Mouse (Mus musculus): Measurements from ENCODE around the gene 6430571L13Rik.
A peak's percentile ranks its signal among the peaks of the same experiment; 100 is the strongest.

The 6430571L13Rik gene

DNA sequence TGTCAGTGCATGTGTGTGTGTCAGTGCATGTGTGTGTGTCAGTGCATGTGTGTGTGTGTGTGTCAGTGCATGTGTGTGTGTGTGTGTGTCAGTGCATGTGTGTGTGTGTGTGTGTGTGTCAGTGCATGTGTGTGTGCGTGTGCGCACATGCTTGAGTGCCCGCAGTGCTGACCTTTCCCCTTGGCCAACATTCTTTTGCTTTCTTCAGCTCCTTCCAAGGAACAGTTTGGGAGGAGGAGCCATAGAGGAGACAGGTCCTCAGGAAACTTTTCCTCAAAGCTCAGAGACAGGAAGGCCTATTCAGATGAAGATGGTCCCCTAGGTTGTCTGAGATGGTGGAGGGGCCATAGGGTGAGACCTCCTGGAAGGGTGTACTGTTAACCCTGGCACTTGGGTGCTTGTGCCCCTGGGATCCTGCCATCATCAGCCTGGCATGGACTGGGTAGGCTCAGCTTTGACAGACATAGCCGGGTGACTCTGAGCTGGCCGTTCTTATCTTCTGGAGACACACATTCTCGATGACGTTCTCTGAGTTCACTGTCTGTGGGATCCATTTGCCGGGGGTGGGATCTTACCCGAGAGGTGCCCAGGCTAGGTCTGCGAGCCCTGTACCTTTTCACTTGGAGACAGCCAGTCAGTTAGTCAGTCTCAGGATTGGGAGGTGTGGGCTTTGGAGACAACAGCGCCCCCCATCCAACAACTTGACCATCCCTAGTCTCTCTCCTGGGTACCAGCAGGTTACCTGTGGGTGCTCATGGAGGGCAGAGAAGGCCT, 33.1 kb upstream of the 6430571L13Rik start:
- DNase-seq, result peak; percentile 66 to 69

DNA sequence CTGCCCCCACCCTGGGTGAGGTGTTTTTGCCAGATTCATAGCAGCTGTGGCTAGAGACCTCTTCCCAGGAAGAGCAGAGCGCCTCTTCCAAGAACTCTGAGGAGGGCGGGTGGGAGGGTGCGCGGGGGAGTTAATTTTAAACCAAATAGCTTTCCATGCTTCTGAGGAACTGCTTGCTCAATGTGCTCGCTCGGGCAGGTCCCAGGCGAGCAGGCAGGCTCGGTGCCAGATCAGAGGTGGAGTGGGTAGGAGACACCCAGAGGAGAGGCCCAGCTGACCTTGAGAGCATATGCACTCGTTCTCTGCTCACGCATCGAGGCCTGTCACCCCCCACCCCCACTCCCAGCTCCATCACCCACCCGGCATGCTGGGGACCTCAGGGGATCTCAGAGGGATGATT, 32.5 kb upstream of the 6430571L13Rik start:
- DNase-seq, result peak; percentile 96 to 97

DNA sequence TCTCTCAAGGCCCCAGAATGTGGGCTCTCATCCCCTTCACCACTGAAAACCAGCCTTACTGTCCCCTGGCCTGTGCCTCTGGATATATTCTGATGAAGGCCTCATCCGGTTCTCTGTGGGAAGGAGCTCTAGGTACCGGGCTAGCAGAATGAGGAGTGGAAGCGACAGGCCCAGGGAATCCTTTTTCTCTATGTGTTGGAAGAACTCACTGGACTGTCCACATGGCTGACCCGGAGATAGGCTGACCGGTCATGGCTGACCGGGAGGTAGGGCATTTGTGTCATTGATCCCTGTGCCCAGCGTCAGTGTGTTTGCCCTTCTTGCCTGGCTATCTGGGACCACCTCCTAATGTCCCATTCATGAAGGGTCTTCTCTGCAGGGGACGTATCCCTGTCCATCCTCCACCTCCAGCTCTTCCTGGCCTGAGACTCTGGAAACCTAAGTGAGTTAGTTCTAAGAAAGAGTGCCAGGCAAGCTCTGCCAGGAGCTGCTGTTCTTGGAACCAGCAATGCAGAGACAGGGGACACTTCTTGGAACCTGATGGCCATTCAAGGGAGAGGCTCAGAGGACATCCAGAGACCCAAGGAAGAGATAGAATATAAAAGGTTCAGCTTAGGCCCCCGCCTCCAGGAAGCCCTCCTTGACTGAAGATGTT, 31.9 kb upstream of the 6430571L13Rik start:
- DNase-seq, result peak; percentile 44 to 62

DNA sequence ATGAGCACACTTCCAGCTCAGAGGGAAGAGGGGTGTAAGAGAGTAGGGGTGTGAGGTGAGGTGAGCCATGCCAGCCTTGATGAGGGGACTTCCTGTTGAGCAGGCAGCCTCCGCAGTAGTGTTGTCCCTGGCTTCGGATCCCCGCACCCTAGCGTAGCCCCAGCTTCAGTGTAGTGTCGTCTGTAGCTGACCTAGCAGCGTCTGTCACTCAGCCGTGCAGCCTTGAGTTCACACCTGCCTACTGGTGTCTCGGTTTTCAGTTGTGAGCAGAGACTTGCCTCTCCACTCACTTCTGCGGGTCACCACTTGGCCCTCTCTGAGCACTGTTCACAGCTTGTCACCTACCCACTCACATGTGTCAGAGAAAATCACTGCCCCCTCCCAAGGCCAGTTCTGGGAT, 31.2 kb upstream of the 6430571L13Rik start:
- no peak for DNase-seq

DNA sequence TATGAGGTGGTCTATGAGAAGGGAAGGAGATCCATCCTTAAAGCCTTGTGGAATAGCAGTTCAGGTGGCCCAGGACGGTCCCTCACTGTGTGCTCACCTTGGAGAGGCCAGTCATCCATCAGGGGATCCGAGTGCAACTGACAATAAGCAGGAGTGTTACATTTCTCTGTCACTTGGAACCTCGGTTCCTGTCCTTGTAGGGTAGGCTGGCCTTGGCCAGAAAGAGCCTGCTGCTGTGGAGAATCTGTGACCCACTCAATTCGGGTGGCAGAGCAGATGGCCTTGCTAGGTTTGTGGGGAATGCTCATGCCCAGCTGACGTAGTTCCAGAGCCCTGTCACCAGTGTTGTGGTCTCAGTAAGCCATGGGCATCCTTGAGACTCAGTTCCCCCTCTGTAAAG, 30.8 kb upstream of the 6430571L13Rik start:
- no peak for DNase-seq

DNA sequence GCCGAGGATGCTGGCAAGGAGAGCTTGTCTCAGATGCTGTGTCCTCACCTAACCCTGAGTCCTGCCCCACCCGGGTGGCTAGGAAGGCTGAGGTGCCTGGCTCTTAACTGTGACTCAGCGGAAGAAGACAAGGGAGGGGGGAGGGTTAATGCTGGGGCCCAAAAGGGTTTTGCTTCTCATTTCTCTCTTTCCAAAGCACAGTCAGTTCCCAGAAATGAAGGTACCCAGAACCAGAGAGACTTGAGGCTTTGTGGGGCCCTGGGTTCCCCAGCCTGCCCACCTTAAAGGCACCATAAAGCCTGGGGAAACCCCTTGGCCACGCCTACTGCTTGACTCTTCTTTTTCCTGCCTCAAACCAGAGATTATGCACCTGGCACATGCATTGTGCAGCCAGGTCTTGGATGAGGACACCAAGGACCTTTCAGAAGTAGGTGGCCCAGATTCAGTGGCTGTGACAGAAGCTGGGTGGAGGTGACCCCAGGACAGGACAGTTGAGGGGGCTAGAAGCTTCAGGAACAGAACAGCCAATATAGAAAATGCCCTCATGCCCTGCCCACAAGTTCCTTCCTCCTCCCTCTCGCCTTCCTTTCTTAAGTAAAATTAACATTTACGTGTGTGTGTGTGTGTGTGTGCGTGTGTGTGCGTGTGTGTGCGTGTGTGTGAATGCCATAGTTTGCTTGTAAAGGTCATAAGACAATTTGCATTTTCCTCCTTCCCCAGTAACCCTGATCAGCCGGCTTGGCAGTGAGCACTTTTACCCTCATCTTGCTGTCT, 27.4 kb upstream of the 6430571L13Rik start:
- DNase-seq, result no peak

DNA sequence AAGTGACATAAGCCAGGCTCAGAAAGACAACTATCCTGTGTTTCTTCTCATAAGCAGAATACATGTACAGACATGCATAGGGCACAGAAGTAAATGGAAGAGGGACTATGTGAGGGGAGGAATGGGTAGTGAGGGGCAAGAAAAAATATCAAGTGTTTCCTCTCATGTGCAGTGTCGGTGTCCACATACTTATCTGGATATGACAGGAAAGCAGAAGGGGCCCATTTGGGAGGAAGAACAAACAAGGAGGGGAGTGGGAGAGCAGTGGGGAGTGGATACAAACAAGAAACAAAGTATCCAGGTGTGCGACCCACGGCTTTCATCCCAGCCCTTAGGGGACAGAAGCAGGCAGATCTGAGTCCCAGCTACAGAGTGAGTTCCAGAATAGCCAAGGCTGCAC, 26.5 kb upstream of the 6430571L13Rik start:
- no peak for DNase-seq

DNA sequence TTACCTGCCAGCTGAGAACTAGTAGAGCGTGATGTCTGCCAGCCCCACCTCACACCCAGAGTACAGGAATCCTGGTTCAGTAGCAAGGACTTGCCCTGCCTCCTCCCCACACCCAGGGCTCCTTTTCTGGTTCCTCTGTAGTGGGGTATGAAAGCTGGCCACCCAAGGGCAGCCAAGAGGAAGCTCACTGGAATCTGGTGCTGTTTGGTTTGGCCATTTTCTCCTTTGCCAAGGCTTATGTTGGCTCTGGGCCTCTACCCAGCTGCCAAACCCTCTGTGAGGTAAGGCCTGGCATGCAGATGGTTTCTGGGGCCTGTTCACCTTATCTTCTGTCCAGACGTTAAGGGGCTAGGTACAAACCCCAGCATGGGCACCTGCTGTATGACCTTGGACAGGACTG, 24.6 kb upstream of the 6430571L13Rik start:
- peak; percentile 61 to 71 for DNase-seq

DNA sequence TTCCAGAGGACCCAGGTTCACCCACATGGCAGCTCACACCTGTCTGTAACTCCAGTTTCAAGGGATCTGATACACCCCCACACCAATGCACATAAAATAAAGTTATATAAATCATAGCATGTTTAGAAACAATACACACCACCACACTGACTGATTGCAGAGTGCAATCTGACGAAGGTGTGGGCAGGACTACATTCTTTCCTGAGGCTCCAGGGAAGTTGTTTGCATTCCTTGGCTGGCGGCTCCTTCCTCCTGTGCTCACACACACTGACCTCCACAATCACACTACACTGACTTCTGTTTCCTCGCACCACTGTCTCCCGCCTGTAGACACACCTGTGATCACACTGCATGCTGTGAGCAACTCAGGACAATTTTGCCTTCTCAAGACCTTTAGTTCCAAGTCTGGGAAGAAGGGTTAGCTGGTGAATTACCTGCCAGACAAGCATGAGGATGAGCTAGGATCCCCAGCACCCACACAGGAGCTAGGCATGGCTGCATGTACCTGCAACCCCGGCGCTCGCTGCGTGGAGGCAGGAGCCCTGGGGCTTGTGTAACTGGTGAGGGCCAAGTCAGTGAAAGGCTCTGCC, 17.8 kb upstream of the 6430571L13Rik start:
- peak in 1 of 2 experiments; percentile 42 for DNase-seq

DNA sequence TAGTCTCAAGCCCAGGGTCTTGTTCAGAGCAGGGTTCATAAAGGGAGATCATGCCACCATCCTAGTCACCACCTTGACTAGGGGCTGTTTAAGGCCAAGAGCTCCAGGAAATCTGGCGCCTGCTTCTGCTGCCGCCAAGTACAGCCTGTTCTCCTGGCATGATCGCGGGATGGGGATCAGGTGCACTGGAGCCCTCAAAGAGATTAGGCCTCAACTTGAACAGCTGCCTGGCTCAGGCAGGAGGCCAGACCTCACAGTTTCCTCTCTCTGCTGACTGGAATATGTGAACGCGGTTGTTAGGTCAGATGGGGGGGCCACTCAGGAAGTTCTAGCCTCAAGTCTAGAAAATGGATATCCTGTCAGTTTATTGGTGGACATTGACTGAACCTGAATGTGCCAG, 16.8 kb upstream of the 6430571L13Rik start:
- peak; percentile 66 to 76 for DNase-seq

DNA sequence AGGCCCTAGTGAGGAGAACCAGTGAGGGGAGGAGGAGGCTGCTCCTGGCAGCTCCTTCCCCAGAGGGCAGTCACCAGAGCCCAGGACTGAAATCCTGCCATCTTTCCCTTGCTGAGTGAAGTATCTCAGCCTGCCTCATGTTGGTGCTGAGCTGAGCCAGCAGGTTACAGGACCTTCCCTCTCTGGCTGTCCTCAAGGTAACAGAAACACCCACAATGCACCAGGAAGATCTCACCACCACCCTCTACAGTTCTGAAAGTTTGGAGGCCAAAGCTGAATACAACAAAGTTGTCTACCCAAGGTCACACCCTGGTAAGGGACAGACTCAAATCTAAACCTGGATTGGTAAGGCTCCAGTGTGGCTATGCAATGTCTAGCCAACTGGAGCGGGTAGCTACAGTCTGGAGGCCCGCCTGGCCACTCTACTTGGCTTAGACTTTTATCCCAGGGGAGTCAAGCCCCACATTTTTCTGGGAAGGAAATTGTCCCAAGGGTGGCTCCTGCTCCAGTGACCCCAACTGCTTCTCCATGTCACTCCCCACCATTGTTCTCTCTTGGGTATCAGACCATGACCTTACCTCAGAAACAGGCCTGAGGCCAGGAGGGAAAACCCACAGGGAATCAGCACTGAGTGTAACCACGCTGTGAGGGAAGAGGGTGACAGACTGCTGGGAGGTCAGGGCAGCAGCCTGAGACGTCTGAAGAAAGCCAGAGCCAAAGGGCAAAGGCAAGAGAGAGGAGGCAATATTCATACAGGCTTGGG, 15.4 kb upstream of the 6430571L13Rik start:
- peak; percentile 48 to 69 for DNase-seq

DNA sequence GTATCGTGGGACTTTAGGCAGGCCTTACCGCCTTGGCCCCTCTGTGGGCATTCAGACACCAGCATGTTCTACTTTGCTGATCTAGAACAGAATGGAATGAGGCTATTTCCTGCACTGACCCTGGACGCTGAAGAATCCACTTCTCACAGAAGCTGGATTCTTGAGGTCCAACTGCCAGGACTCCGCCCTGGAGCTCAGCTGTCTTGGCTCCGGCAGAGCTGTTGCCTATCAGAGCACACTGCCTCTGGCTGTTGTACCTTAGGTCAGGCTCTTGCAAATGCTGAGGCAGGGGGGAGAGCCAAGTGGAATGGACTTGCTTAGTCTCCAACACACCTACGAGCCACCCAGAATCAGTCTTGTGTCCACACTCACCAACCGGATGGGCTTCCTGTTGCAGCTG, 14.5 kb upstream of the 6430571L13Rik start:
- DNase-seq, result peak; percentile 67 to 74

DNA sequence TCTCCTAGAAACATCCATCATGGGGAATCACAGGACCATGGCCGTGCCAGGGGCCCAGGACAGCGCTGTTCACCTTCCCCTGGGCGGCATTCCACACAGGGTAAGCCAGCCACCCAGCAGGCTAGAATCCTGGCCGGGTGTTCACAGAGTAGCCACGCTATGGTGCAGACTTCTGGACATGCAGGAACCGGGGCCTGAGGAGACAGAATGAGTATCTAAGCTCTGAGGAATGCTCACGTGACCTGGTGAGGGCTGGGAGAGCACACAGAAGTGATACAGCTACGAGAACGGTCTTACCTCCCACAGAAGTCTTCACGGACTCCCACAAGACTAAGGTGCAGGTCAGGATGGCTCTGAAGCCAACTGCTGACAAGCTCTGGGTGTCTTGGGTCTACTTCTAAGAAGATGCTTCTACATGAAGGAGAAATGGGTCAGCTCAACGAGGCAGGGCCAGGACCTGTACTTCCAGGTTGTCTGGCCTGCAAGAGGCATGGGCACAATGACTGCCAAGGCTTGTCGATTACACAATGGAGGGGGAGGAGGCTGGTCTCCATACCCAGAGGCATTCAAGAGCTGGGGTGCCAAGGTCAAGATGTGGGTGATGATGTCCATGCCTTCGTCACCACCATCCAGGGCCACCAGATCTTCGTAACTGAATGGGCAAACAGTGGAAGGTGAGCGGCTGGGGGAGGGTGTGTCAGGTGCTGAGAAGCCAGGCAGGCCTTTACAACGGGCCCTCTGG, 12.4 kb upstream of the 6430571L13Rik start:
- no peak for DNase-seq

DNA sequence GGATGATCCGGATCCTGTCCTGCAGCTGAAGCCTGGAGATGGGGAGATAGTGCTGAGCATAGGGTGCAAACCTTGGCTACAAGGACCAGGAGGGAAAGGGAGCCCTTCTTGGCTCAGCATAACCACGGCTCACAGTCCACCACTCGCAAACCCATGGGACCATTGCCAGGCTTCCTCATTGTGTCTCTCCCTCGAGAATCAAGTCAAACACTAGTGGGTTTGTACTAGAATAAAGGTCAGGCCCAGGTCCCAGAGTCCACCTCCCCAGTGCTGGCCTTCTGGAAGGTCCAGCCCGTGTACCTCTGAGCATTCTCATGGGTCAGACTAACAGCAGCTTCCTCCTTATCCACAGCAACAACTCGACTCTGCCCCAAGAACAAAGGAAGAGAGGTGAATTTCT, 9.6 kb upstream of the 6430571L13Rik start:
- peak; percentile 55 to 69 for DNase-seq

DNA sequence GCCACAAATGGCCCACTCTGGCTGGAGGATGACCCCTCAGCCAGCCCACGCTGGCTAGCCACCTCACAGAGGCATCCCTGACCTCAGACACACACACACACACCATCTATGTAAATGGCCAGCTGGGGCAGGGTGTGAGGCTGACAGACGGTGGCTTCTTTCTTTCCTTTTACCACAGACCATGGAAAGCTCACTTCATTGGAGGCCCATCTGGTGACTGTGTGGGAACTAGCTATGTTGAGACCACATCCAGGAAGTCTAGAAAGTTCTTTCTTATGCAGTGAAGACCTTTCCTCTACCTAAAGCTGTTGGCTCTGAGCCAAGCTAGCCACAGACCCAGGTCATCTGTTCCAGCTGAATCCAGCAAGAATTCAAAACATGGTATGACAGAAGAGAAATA, 6.7 kb upstream of the 6430571L13Rik start:
- no peak for DNase-seq

DNA sequence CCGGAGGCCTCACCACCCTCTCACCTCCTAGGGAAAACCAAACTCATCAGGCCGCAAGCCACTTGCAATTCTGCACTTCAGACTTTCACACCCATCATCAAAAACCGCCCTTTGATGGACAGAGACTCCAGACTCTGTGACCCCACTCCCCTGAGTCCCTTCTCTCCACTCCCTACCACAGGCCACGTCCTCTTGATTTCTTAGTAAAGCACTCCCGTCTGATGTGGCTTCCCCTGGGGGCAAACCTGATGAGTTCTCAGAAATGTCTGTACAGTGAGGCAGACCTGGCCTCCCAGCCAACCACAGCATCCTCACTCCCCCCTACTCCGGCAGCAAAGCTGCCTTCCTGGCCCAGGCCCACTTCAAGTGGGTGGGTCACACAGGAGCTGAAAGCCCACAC, 6.0 kb upstream of the 6430571L13Rik start:
- DNase-seq, result no peak

DNA sequence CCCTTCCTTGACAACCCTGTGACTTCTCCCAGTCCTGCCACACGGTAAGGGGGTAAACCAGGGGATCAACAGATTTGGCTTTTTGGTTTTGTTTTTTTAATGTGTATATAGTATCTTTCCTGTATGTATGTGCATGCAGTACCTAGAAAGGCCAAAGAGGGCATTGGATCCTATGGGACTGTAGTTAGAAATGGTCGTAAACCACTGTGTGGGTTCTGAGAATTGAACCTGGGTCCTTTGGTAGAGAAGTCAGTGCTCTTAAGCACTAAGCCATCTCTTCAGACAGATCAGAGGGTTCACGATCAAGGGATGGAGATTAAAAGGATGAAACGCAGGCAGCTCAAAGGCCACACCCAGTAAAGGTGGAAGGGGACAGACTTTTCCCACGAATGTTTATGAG, 5.4 kb upstream of the 6430571L13Rik start:
- DNase-seq, result no peak

DNA sequence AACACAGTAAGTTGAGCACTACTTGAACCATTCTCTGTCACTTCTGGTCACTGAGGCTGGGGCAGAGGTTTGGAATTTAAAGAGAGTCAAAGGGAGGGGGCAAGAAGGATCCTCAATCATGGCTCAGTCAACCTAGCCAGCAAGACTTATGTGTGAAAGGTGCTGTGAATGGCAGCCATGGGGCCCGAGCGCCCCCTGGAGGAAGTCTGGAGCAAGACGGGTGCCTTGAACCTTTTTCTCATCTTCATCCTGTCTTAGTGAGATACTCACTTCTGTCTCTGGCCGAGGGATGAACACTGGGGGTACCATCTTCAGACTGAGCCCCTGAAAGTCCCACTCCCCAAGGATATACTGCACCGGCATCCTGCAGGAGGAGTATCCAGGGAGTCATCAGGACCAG, 4.5 kb upstream of the 6430571L13Rik start:
- DNase-seq, result peak; percentile 67 to 86

DNA sequence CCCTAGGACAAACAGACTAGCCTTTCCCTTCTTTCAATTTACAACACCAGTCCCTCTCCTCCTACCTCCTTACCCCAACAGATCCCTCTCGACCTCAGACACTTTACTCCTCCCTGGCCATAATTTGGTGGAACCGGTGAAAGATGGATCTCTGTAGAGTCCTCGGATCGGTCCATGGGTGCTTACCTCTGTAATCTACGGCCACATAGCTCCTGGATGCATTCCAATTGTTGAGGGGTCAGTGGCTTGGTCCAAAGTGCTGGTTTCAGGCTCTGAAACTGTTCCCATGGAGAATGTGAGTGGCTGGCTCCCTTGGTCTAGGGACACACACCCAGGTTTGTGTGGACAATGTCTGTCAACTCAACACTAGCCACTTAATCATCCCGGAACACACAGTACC, 4.0 kb upstream of the 6430571L13Rik start:
- DNase-seq, result no peak

DNA sequence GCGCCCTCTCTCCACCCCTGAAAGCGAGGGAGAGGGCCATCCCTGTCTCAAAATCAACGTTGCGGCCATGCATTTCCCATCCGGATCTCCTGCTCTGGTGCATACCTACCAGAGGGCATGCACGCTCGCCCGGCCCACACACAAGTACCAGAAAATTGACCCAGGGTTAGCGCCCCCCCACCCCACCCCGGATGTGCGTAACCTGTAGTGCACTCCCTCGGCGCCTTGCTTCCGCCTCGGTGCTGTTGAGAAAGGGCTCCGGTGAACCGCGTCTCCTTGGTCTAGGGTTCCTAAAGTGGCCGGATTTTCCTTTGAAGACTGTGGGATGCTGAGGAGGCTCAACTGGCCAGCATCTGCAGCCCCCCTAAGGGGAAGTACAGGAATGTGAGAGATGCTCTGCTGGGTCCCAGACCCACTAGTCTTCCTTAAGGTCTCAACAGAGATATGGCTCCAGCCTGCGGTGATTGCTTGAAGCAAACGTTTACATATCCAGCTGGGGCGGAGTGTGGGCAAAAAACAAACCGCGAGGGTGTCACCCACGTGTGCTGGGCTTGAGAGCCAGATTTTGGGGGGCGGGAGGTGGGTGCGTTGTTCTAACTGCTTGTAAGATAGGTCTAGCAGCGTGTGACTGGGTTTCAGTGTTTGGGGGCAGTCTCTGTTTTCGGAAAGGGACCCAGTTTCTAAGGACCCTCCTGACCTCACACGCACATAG, 2.1 kb upstream of the 6430571L13Rik start, which contains the start of gene Hemk1:
Gene Hemk1 (minus strand): TSS at position 179 of the 712 bp plus-strand sequence.
- peak; percentile 81 to 85 for DNase-seq
